Mouse (Mus musculus) erythroblast, embryonic 14.5 days (primary cell): ENCODE measurements around the gene Sh3pxd2a.

Experiments
- GATA1 ChIP-seq: IDR thresholded peaks from 2 replicates; pipeline ENCODE4 v1.6.1; 2012; ENCODE audit warnings: low read length, inconsistent platforms, mixed read lengths
- TAL1 ChIP-seq: IDR thresholded peaks from 3 replicates; pipeline ENCODE4 v1.6.1; 2012; ENCODE audit warnings: low read length, inconsistent platforms, mixed read lengths

DNA sequence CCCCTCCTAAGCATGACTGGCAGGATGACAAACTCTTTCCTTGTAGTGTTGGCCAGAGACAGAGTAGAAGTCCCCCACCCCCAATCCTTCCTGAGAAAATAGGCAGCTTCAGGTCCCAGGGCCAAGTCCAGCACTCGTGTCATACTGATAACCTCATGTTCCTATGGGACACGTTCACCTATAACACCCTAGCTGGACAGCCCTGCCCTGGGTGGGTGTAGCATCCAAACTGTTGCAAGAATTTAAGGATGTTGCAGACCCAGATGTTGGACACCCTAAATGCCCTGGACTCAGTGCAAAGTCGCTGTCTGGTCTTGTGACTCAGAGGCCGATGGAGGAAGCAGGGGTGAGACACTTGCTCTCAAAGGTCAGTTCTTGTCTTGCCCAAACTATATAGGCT is 68.9 kb downstream of the Sh3pxd2a start:
- TF ChIP-seq GATA1 = no peak
- TF ChIP-seq TAL1 = no peak
